Mouse (Mus musculus) cerebellum, adult 2 months (tissue): ENCODE results near the gene Dok4.

ENCODE experiments used
- CTCF ChIP-seq: fragments of 200-500 bp; IDR thresholded peaks from 2 replicates; pipeline ENCODE4 v1.5.1; 2011; ENCODE audit warnings: low read depth, mild to moderate bottlenecking, control low read depth, low read length, moderate library complexity, borderline replicate concordance; ENCODE audit not compliant: insufficient read depth
- POLR2A ChIP-seq: fragments of 200-500 bp; IDR thresholded peaks from 2 replicates; pipeline ENCODE4 v1.6.1; 2011; ENCODE audit warnings: low read length, control low read depth, borderline replicate concordance; ENCODE audit not compliant: insufficient read depth

DNA sequence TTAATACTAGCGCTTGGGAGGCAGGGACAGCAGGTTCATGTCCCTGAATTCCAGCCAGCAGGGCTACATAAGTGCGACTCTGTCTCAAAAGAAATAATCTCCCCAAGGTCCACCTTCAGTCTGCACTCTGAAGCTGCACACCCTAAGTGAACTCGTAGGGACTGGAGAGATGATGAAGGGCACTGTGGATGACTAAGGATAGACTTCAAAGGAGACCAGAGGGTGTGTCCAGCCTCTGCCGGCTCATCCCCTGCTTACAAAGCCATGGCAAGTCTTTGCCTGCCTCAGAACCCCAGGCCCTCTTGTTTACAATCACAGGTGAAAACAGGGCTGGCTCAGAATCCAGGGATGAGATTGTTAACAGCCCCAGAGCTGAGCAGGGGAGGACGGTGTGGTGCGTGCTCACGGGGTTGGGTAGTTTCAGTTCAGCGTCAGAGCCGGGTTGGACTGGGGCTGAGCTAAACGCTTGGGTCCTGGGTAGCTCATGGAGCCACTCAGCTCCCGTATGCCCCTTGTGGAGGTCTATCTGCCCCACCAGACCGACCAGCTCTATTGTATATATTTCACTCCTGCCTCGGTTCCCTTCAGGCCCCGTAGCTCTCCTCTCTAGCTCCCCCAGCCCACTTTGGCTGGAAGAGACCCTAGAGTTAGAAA, 12.4 kb upstream of the Dok4 start:
- TF ChIP-seq POLR2A: no peak
- TF ChIP-seq CTCF: no peak
